Mouse (Mus musculus) liver, postnatal 0 days (tissue): ENCODE data around the gene Mug1. TPM values are rescaled to one million over a fixed set of nuclear protein-coding genes. Genes with fewer than 3 reads are reported as not detected.
A peak's percentile ranks its signal among the peaks of the same experiment; 100 is the strongest.
"Not testable (repeated sequence)": the region's sequence is repeated elsewhere in the genome, so short reads cannot be mapped to it uniquely, and the experiment has no call there.

Experiments used
- ATAC-seq: fragments of 200-750 bp; cut with Nextera tagmentation; 2 replicates; pipeline ENCODE4 v1.8.0; 2017; ENCODE audit warnings: mild to moderate bottlenecking, moderate library complexity
- DNase-seq: peaks from one replicate; pipeline ENCODE4 v3.0.0-alpha.2; 2016
- H3K27ac ChIP-seq: fragments of 300-500 bp; sonication (generic); 2 replicates; pipeline ENCODE4 v1.5.1; 2014; ENCODE audit warnings: antibody characterized with exemption, moderate library complexity, mild to moderate bottlenecking, low read depth
- H3K27me3 ChIP-seq: fragments of 300-500 bp; sonication (generic); 2 replicates; pipeline ENCODE4 v1.6.1; 2014; ENCODE audit warnings: low read length, control low read depth, mixed read lengths; ENCODE audit not compliant: insufficient read depth
- H3K36me3 ChIP-seq: fragments of 300-500 bp; sonication (generic); replicated peaks from 2 replicates; pipeline ENCODE4 v1.6.1; 2014; ENCODE audit warnings: mild to moderate bottlenecking, control low read depth, low read length, moderate library complexity, mixed read lengths; ENCODE audit not compliant: insufficient read depth
- H3K4me1 ChIP-seq: fragments of 300-500 bp; sonication (generic); 2 replicates; pipeline ENCODE4 v1.6.1; 2014; ENCODE audit warnings: antibody characterized with exemption, mild to moderate bottlenecking, control low read depth; ENCODE audit not compliant: insufficient read depth
- H3K4me2 ChIP-seq: fragments of 300-500 bp; sonication (generic); 2 replicates; pipeline ENCODE4 v1.6.1; 2014; ENCODE audit warnings: low read depth, mild to moderate bottlenecking, low read length, moderate library complexity, mixed read lengths
- H3K4me3 ChIP-seq: fragments of 300-500 bp; sonication (generic); 2 replicates; pipeline ENCODE4 v1.5.1; 2014; ENCODE audit warnings: low read depth, low read length
- H3K9ac ChIP-seq: fragments of 300-500 bp; sonication (generic); replicated peaks from 2 replicates; pipeline ENCODE4 v1.6.1; 2014; ENCODE audit warnings: mild to moderate bottlenecking, moderate library complexity
- H3K9me3 ChIP-seq: fragments of 300-500 bp; sonication (generic); 2 replicates; pipeline ENCODE4 v1.6.1; 2016; ENCODE audit warnings: mild to moderate bottlenecking, control low read depth, low read length, mixed read lengths
- CTCF ChIP-seq: sonication (generic); IDR thresholded peaks from 2 replicates; pipeline ENCODE4 v1.5.1; 2016; ENCODE audit warnings: antibody characterized with exemption, low read depth
- EP300 ChIP-seq: IDR thresholded peaks from 2 replicates; pipeline ENCODE4 v1.6.1; 2016; ENCODE audit warnings: antibody characterized with exemption, low read depth, mild to moderate bottlenecking
- WGBS: fragments of 180-500 bp; shearing (Covaris S2); extraction: QIAGEN DNeasy Blood & Tissue Kit; methylation state at CpG from one replicate; pipeline ENCODE4 v1.1.7; 2014; ENCODE audit not compliant: insufficient replicate concordance; 5-methylcytosine and 5-hydroxymethylcytosine counted together
- polyA plus RNA-seq: library from polyadenylated mRNA; unstranded; fragments of >200 nt; fragmentation: Nextera tagmentation; extraction: Ambion mirVana; gene quantifications from 2 replicates; pipeline ENCODE4 v1.2.1, GENCODE M21; 2015

Gene Mug1
- 11.3 and 12.4 TPM in 2 replicates for polyA plus RNA-seq

- not testable (repeated sequence) for H3K27ac ChIP-seq, H3K9ac ChIP-seq, H3K4me2 ChIP-seq, H3K27me3 ChIP-seq, H3K36me3 ChIP-seq, H3K9me3 ChIP-seq, H3K4me1 ChIP-seq, DNase-seq, ATAC-seq, H3K4me3 ChIP-seq
- 66% methylated on average over 4 of the region's 4 CpGs for WGBS
Observed at GRCm38 (mm10) chr6:121838271-121838670, at the start of gene Mug1. Gene Mug1 (plus strand): TSS chr6:121838541.

- no peak overlapping the region for H3K9ac ChIP-seq
- TF ChIP-seq CTCF: no peak
- TF ChIP-seq EP300: no peak
- peak; percentile 51; the same call in 1 of the 2 replicates for ATAC-seq
- no peak overlapping the region for H3K4me2 ChIP-seq
- H3K4me3 ChIP-seq: no peak overlapping the region
- no peak overlapping the region for H3K27ac ChIP-seq
- H3K4me1 ChIP-seq: no peaks in the 10 kb centered on the region
- DNase-seq: no peak
- WGBS: 62% methylated on average over 4 of the region's 4 CpGs
- H3K27me3 ChIP-seq: no peaks in the 10 kb centered on the region
- H3K36me3 ChIP-seq: no peaks in the 10 kb centered on the region
- H3K9me3 ChIP-seq: no peaks in the 10 kb centered on the region
Observed at GRCm38 (mm10) chr6:121828034-121828433, 10.3 kb upstream of the Mug1 start.

GRCm38 (mm10) chr6:121836361-121836760 lies 2.0 kb upstream of the Mug1 start:
- ATAC-seq: no peak
- TF ChIP-seq CTCF: no peak
- no peak for TF ChIP-seq EP300
- no peak overlapping the region for H3K4me2 ChIP-seq

GRCm38 (mm10) chr6:121848378-121848777 lies 10.0 kb downstream of the Mug1 start:
- H3K27ac ChIP-seq: no peak overlapping the region
- no peaks in the 10 kb centered on the region for H3K4me1 ChIP-seq
- H3K9me3 ChIP-seq: no peaks in the 10 kb centered on the region
- DNase-seq (no peak), ATAC-seq (no peak)
- H3K9ac ChIP-seq: no peak overlapping the region
- no peaks in the 10 kb centered on the region for H3K36me3 ChIP-seq
- H3K4me2 ChIP-seq: no peak overlapping the region
- 33% methylated on average over 1 of the region's 1 CpGs for WGBS
- TF ChIP-seq EP300 (no peak), CTCF (no peak)
- H3K4me3 ChIP-seq: no peak overlapping the region
- H3K27me3 ChIP-seq: no peaks in the 10 kb centered on the region

More at GRCm38 (mm10) chr6:121836361-121836760, 2.0 kb upstream of the Mug1 start:
- DNase-seq: no peak
- H3K4me3 ChIP-seq: no peak overlapping the region
- H3K9me3 ChIP-seq: 0 out of 2 replicates have a peak, but pooled peaks cover 3% of the 10 kb centered on the region
- H3K27ac ChIP-seq: no peak overlapping the region
- no peaks in the 10 kb centered on the region for H3K27me3 ChIP-seq
- no peaks in the 10 kb centered on the region for H3K36me3 ChIP-seq
- H3K9ac ChIP-seq: no peak overlapping the region
- no peaks in the 10 kb centered on the region for H3K4me1 ChIP-seq
- 83% methylated on average over 1 of the region's 1 CpGs for WGBS

Other genes starting within 250 kb of the Mug1 start
- 46.0 and 53.9 TPM in 2 replicates for gene A2m, start 203.2 kb upstream of the Mug1 start, polyA plus RNA-seq
- gene Gm7298, start 105.6 kb upstream of the Mug1 start, polyA plus RNA-seq: not detected in 2 replicates
- 1.3 and 1.8 TPM in 2 replicates for gene Mug2, start 168.2 kb downstream of the Mug1 start, polyA plus RNA-seq